Mouse (Mus musculus): ENCODE results near the gene Comtd1.

The Comtd1 gene

GRCm38 (mm10) chr14:21848166-21849154, at the start of gene Comtd1:
TSS of gene Comtd1 (minus strand) at chr14:21848977.
- DNase-seq (ENCODE audit: low spot score in 2 of 2): peak; percentile 95 to 98

- no peak for DNase-seq (ENCODE audit: low spot score in 2 of 2)
Measured at GRCm38 (mm10) chr14:21892341-21892659, 43.5 kb upstream of the Comtd1 start.

- DNase-seq (ENCODE audit: low spot score in 2 of 2): no peak
Measured at GRCm38 (mm10) chr14:21891581-21892340, 43.0 kb upstream of the Comtd1 start.

GRCm38 (mm10) chr14:21890430-21890829, 41.7 kb upstream of the Comtd1 start:
- DNase-seq (ENCODE audit: low spot score in 2 of 2): no peak

- DNase-seq (ENCODE audit: low spot score in 2 of 2): no peak
Measured at GRCm38 (mm10) chr14:21866816-21867215, 18.0 kb upstream of the Comtd1 start.

GRCm38 (mm10) chr14:21866291-21866690, 17.5 kb upstream of the Comtd1 start:
- no peak for DNase-seq (ENCODE audit: low spot score in 2 of 2)

- no peak for DNase-seq (ENCODE audit: low spot score in 2 of 2)
Measured at GRCm38 (mm10) chr14:21856886-21857285, 8.1 kb upstream of the Comtd1 start.

GRCm38 (mm10) chr14:21855961-21856360, 7.2 kb upstream of the Comtd1 start:
- no peak for DNase-seq (ENCODE audit: low spot score in 2 of 2)

- DNase-seq (ENCODE audit: low spot score in 2 of 2): no peak
Measured at GRCm38 (mm10) chr14:21854271-21854670, 5.5 kb upstream of the Comtd1 start.

GRCm38 (mm10) chr14:21853456-21854109, 4.8 kb upstream of the Comtd1 start:
- DNase-seq (ENCODE audit: low spot score in 2 of 2): peak; percentile 70 to 87

- peak in 1 of 2 experiments; percentile 26 for DNase-seq (ENCODE audit: low spot score in 2 of 2)
Measured at GRCm38 (mm10) chr14:21851996-21852791, 3.4 kb upstream of the Comtd1 start.

GRCm38 (mm10) chr14:21850419-21851127, 1.8 kb upstream of the Comtd1 start:
- DNase-seq (ENCODE audit: low spot score in 2 of 2): peak in 1 of 2 experiments; percentile 43

GRCm38 (mm10) chr14:21849524-21850418, 994 bp upstream of the Comtd1 start:
- peak in 1 of 2 experiments; percentile 32 for DNase-seq (ENCODE audit: low spot score in 2 of 2)

GRCm38 (mm10) chr14:21847381-21848165, 1.2 kb downstream of the Comtd1 start:
- peak; percentile 62 to 64 for DNase-seq (ENCODE audit: low spot score in 2 of 2)

- DNase-seq (ENCODE audit: low spot score in 2 of 2): no peak
Measured at GRCm38 (mm10) chr14:21846827-21847380, 1.9 kb downstream of the Comtd1 start.

GRCm38 (mm10) chr14:21843263-21843662, 5.5 kb downstream of the Comtd1 start:
- DNase-seq (ENCODE audit: low spot score in 2 of 2): no peak

- no peak for DNase-seq (ENCODE audit: low spot score in 2 of 2)
Measured at GRCm38 (mm10) chr14:21841819-21842592, 6.8 kb downstream of the Comtd1 start.

Data from spleen, postnatal 10 days (tissue).